ENCODE assay signal across 8 mouse cellular contexts in genomic region chr4:62480709-62481605, GRCm38 (mm10). TPM values are rescaled to one million over a fixed set of nuclear protein-coding genes. Genes with fewer than 3 reads are reported as not detected.
DNase-seq lines count a peak whose midpoint lies in the region; ATAC-seq and TF ChIP-seq lines count a peak whose summit lies in the region.

No protein-coding gene starts in this region.

- no peaks in the 10 kb centered on the region for H3K27me3 ChIP-seq in heart, embryonic 14.5 days (ENCODE audit: control insufficient read depth, insufficient read depth, low read length)
- no peaks in the 10 kb centered on the region for H3K27me3 ChIP-seq in MEL (ENCODE audit: control insufficient read depth in 1 of 2, insufficient read depth in 2 of 2, low read length in 2 of 2)
- no peaks in the 10 kb centered on the region for H3K27me3 ChIP-seq in intestine, embryonic 14.5 days (replicated peaks; ENCODE audit: control insufficient read depth, insufficient read depth, low read length)

- intact Hi-C loops in heart, postnatal 36 days (cut with DNase I), result loop anchor here (2.0 kb wide), 1 partner anchor 22 kb away; the partner anchor contains the start of gene Hdhd3

- H3K9ac ChIP-seq in heart, embryonic 14.5 days (ENCODE audit: low read length), result no peak overlapping the region
- no peak overlapping the region for H3K9ac ChIP-seq in MEL (ENCODE audit: control insufficient read depth, low read depth, low read length, poor library complexity, severe bottlenecking)
- H3K9ac ChIP-seq in intestine, embryonic 14.5 days (ENCODE audit: low read length), result no peak overlapping the region

- peaks cover 0 to 7% of the 10 kb centered on the region in 2 experiments; a peak in 3 of 4 replicates for H3K4me1 ChIP-seq in heart, embryonic 14.5 days (ENCODE audit: control insufficient read depth in 2 of 2, insufficient read depth in 2 of 2, low read length in 2 of 2)
- peaks cover 1 to 12% of the 10 kb centered on the region in 2 experiments; a peak in 3 of 4 replicates for H3K4me1 ChIP-seq in MEL (ENCODE audit: control insufficient read depth in 1 of 2, insufficient read depth in 2 of 2, low read length in 2 of 2)
- no peaks in the 10 kb centered on the region for H3K4me1 ChIP-seq in intestine, embryonic 14.5 days (replicated peaks; ENCODE audit: control insufficient read depth, insufficient read depth, low read length)

- 0 out of 2 replicates have a peak overlapping the region, but pooled peaks have one; percentile 92 for H3K4me2 ChIP-seq in heart, embryonic 14.5 days (ENCODE audit: low read length)
- peak overlapping the region; percentile 71 for H3K4me2 ChIP-seq in intestine, embryonic 14.5 days (ENCODE audit: low read length)

- TF ChIP-seq EP300 in MEL (IDR thresholded peaks at IDR 0.05; ENCODE audit: low read depth in 1 of 2, low read length in 2 of 2), result no peak

- TF ChIP-seq RAD21 in MEL (IDR thresholded peaks at IDR 0.05; ENCODE audit: low read depth, low read length), result no peak

- no peaks in the 10 kb centered on the region for H3K9me3 ChIP-seq in heart, embryonic 14.5 days (ENCODE audit: control insufficient read depth, low read length)
- no peaks in the 10 kb centered on the region for H3K9me3 ChIP-seq in MEL (replicated peaks; ENCODE audit: insufficient read depth, low read length)
- no peaks in the 10 kb centered on the region for H3K9me3 ChIP-seq in intestine, embryonic 14.5 days (ENCODE audit: control insufficient read depth, low read length)

- no peak for DNase-seq in heart, postnatal 36 days
- peak; percentile 21 for DNase-seq in MEL (ENCODE audit: low read depth, low spot score)
- peak; percentile 62 for DNase-seq in intestine, embryonic 14.5 days (ENCODE audit: low spot score)
- DNase-seq in layer of hippocampus, adult 11-12 months (ENCODE audit: low spot score), result no peak
- DNase-seq in frontal cortex, postnatal 36 days (ENCODE audit: low spot score in 2 of 2), result no peak
- no peak for DNase-seq in urinary bladder, postnatal 10 days (ENCODE audit: low spot score)

- H3K36me3 ChIP-seq in heart, embryonic 14.5 days (ENCODE audit: control insufficient read depth, insufficient read depth, low read length), result no peaks in the 10 kb centered on the region
- peaks cover 0 to 8% of the 10 kb centered on the region in 2 experiments; a peak in 2 of 4 replicates for H3K36me3 ChIP-seq in MEL (ENCODE audit: control insufficient read depth in 1 of 2, insufficient read depth in 2 of 2, low read length in 2 of 2)
- H3K36me3 ChIP-seq in intestine, embryonic 14.5 days (ENCODE audit: control insufficient read depth, insufficient read depth, low read length), result 0 out of 2 replicates have a peak, but pooled peaks cover 4% of the 10 kb centered on the region

- no peak for TF ChIP-seq POLR2A in MEL (IDR thresholded peaks at IDR 0.05; ENCODE audit: control insufficient read depth in 1 of 2, insufficient read depth in 1 of 2, low read depth in 1 of 2, low read length in 2 of 2, poor library complexity in 1 of 2)

- TF ChIP-seq CTCF in MEL (IDR thresholded peaks at IDR 0.05 in 2 of 3, conservative IDR thresholded peaks at IDR 0.05 in 1 of 3; ENCODE audit: control insufficient read depth in 1 of 3, insufficient read depth in 1 of 3, low read depth in 2 of 3, low read length in 3 of 3, poor library complexity in 1 of 3, severe bottlenecking in 1 of 3), result no peak

- no peak overlapping the region for H3K27ac ChIP-seq in heart, embryonic 14.5 days (replicated peaks in 1 of 2; ENCODE audit: control insufficient read depth in 1 of 2, insufficient read depth in 1 of 2, low read depth in 2 of 2, low read length in 2 of 2)
- H3K27ac ChIP-seq in MEL (ENCODE audit: control insufficient read depth, low read depth, low read length), result no peak overlapping the region
- H3K27ac ChIP-seq in intestine, embryonic 14.5 days (ENCODE audit: low read depth), result no peak overlapping the region

- no peak overlapping the region for H3K4me3 ChIP-seq in heart, embryonic 14.5 days (ENCODE audit: control insufficient read depth in 1 of 2, insufficient read depth in 1 of 2, low read depth in 1 of 2, low read length in 2 of 2)
- H3K4me3 ChIP-seq in MEL (ENCODE audit: control insufficient read depth in 1 of 2, insufficient read depth in 1 of 2, low read depth in 2 of 2, low read length in 2 of 2), result no peak overlapping the region
- H3K4me3 ChIP-seq in intestine, embryonic 14.5 days (ENCODE audit: low read depth, low read length), result peak overlapping the region; percentile 47

- ATAC-seq in heart, embryonic 14.5 days (ENCODE audit: insufficient number of reproducible peaks, insufficient read depth, low FRiP score, low read depth), result no peak
- ATAC-seq in intestine, embryonic 14.5 days (replicated peaks; ENCODE audit: low FRiP score, low TSS enrichment, low read depth), result no peak
- peak; percentile 22; the same call in 1 of the 2 replicates for ATAC-seq in megakaryocyte-erythroid progenitor cell, adult 5-6 weeks (replicated peaks; ENCODE audit: low FRiP score, low TSS enrichment, poor library complexity, severe bottlenecking)

- no peaks in the 10 kb centered on the region for H3K79me2 ChIP-seq in MEL (ENCODE audit: control insufficient read depth, insufficient read depth, low read length, poor library complexity)

- WGBS in heart, embryonic 14.5 days, result 36% methylated on average over 10 of the region's 10 CpGs
- 37% methylated on average over 10 of the region's 10 CpGs for WGBS in intestine, embryonic 14.5 days

TF ChIP-seq in MEL, 35 proteins besides CTCF, POLR2A, EP300 and RAD21 (continues in another document):
- TF ChIP-seq POLR2AphosphoS5 (IDR thresholded peaks at IDR 0.05; ENCODE audit: borderline replicate concordance, low read depth, low read length) (no peak), E2F4 (IDR thresholded peaks at IDR 0.05; ENCODE audit: borderline replicate concordance, low read depth, low read length) (no peak), SIN3A (IDR thresholded peaks at IDR 0.05; ENCODE audit: low read length) (no peak), USF2 (IDR thresholded peaks at IDR 0.05; ENCODE audit: borderline replicate concordance in 1 of 2, insufficient read depth in 1 of 2, low read depth in 1 of 2, low read length in 2 of 2) (no peak), POLR2AphosphoS2 (IDR thresholded peaks at IDR 0.05; ENCODE audit: low read length) (no peak), MXI1 (IDR thresholded peaks at IDR 0.05; ENCODE audit: low read depth, low read length) (no peak), MAZ (IDR thresholded peaks at IDR 0.05; ENCODE audit: low read depth, low read length) (no peak)

RNA-seq across cellular contexts. Expression of gene Bspry, which starts 1.1 kb away (rescaled TPM):
- polyA plus RNA-seq in heart, embryonic 14.5 days (2014; fragmentation: Nextera tagmentation; extraction: Ambion mirVana), result 0.27 and 0.36 TPM in 2 replicates
- not detected for total RNA-seq in heart, postnatal 36 days (2021)
- 0.13 and 0.19 TPM in 2 replicates for total RNA-seq in MEL (2012; rRNA removed)
- polyA plus RNA-seq in MEL (2012; ENCODE audit: insufficient read depth in 1 of 2, insufficient read length in 2 of 2, low read depth in 1 of 2, low replicate concordance in 2 of 2, missing spikeins in 1 of 2), result under 1 TPM in 1 of 2 experiments, not detected in 1; 0.50 TPM
- 39.3 and 43.8 TPM in 2 replicates for polyA plus RNA-seq in intestine, embryonic 14.5 days (2014; fragmentation: Nextera tagmentation; extraction: Ambion mirVana)
- total RNA-seq in megakaryocyte-erythroid progenitor cell, adult 5-6 weeks (2014; fragmentation: Nextera tagmentation), result not detected in 2 replicates
- 0.09 and 1.0 TPM in 2 replicates for total RNA-seq in megakaryocyte-erythroid progenitor cell, adult 5-6 weeks (2017)

RNA-seq across cellular contexts. Expression of gene Wdr31, which starts 10.3 kb away (rescaled TPM):
- 2.6 and 2.8 TPM in 2 replicates for polyA plus RNA-seq in heart, embryonic 14.5 days (2014; fragmentation: Nextera tagmentation; extraction: Ambion mirVana)
- total RNA-seq in heart, postnatal 36 days (2021), result under 1 TPM; 0.24 to 0.53 TPM
- total RNA-seq in MEL (2012; rRNA removed), result 0.85 and 1.9 TPM in 2 replicates
- under 1 TPM in 1 of 2 experiments, not detected in 1; 0.91 TPM for polyA plus RNA-seq in MEL (2012; ENCODE audit: insufficient read depth in 1 of 2, insufficient read length in 2 of 2, low read depth in 1 of 2, low replicate concordance in 2 of 2, missing spikeins in 1 of 2)
- 12.0 and 13.1 TPM in 2 replicates for polyA plus RNA-seq in intestine, embryonic 14.5 days (2014; fragmentation: Nextera tagmentation; extraction: Ambion mirVana)
- total RNA-seq in megakaryocyte-erythroid progenitor cell, adult 5-6 weeks (2014; fragmentation: Nextera tagmentation), result 2.6 and 6.4 TPM in 2 replicates
- 4.3 and 5.5 TPM in 2 replicates for total RNA-seq in megakaryocyte-erythroid progenitor cell, adult 5-6 weeks (2017)

RNA-seq across cellular contexts. Expression of gene Hdhd3, which starts 22.3 kb away (rescaled TPM):
- 7.5 and 11.4 TPM in 2 replicates for polyA plus RNA-seq in heart, embryonic 14.5 days (2014; fragmentation: Nextera tagmentation; extraction: Ambion mirVana)
- total RNA-seq in heart, postnatal 36 days (2021), result 1 to 10 TPM; 3.2 to 3.8 TPM
- 3.5 and 4.0 TPM in 2 replicates for total RNA-seq in MEL (2012; rRNA removed)
- polyA plus RNA-seq in MEL (2012; ENCODE audit: insufficient read depth in 1 of 2, insufficient read length in 2 of 2, low read depth in 1 of 2, low replicate concordance in 2 of 2, missing spikeins in 1 of 2), result 1 to 10 TPM in 1 of 2 experiments, not detected in 1; 6.0 TPM
- polyA plus RNA-seq in intestine, embryonic 14.5 days (2014; fragmentation: Nextera tagmentation; extraction: Ambion mirVana), result 29.4 and 32.4 TPM in 2 replicates
- total RNA-seq in megakaryocyte-erythroid progenitor cell, adult 5-6 weeks (2014; fragmentation: Nextera tagmentation), result 2.0 and 4.8 TPM in 2 replicates
- total RNA-seq in megakaryocyte-erythroid progenitor cell, adult 5-6 weeks (2017), result 2.8 and 3.9 TPM in 2 replicates

RNA-seq across cellular contexts. Expression of gene Alad, which starts 38.8 kb away (rescaled TPM):
- 67.2 and 69.3 TPM in 2 replicates for polyA plus RNA-seq in heart, embryonic 14.5 days (2014; fragmentation: Nextera tagmentation; extraction: Ambion mirVana)
- 10 to 100 TPM; 68.1 to 68.2 TPM for total RNA-seq in heart, postnatal 36 days (2021)
- total RNA-seq in MEL (2012; rRNA removed), result 199 and 213 TPM in 2 replicates
- polyA plus RNA-seq in MEL (2012; ENCODE audit: insufficient read depth in 1 of 2, insufficient read length in 2 of 2, low read depth in 1 of 2, low replicate concordance in 2 of 2, missing spikeins in 1 of 2), result 100 to 1,000 TPM in 1 of 2 experiments, not detected in 1; 386 TPM
- 146 and 153 TPM in 2 replicates for polyA plus RNA-seq in intestine, embryonic 14.5 days (2014; fragmentation: Nextera tagmentation; extraction: Ambion mirVana)
- total RNA-seq in megakaryocyte-erythroid progenitor cell, adult 5-6 weeks (2014; fragmentation: Nextera tagmentation), result 310 and 320 TPM in 2 replicates
- 64.9 and 137 TPM in 2 replicates for total RNA-seq in megakaryocyte-erythroid progenitor cell, adult 5-6 weeks (2017)

RNA-seq across cellular contexts. Expression of gene Pole3, which starts 43.9 kb away (rescaled TPM):
- 47.3 and 50.7 TPM in 2 replicates for polyA plus RNA-seq in heart, embryonic 14.5 days (2014; fragmentation: Nextera tagmentation; extraction: Ambion mirVana)
- 10 to 100 TPM; 17.1 to 20.2 TPM for total RNA-seq in heart, postnatal 36 days (2021)
- 51.4 and 63.6 TPM in 2 replicates for total RNA-seq in MEL (2012; rRNA removed)
- polyA plus RNA-seq in MEL (2012; ENCODE audit: insufficient read depth in 1 of 2, insufficient read length in 2 of 2, low read depth in 1 of 2, low replicate concordance in 2 of 2, missing spikeins in 1 of 2), result 100 to 1,000 TPM in 1 of 2 experiments, not detected in 1; 103 TPM
- polyA plus RNA-seq in intestine, embryonic 14.5 days (2014; fragmentation: Nextera tagmentation; extraction: Ambion mirVana), result 75.3 and 85.9 TPM in 2 replicates
- total RNA-seq in megakaryocyte-erythroid progenitor cell, adult 5-6 weeks (2014; fragmentation: Nextera tagmentation), result 84.0 and 122 TPM in 2 replicates
- 135 and 144 TPM in 2 replicates for total RNA-seq in megakaryocyte-erythroid progenitor cell, adult 5-6 weeks (2017)

Comparison
In these comparisons a context has a peak if more than half of its experiments do, and no peak if none do; other contexts are left out.
1. DNase-seq: peak in MEL (single experiment) and intestine, embryonic 14.5 days (single experiment); none in heart, postnatal 36 days (0 of 2), layer of hippocampus, adult 11-12 months (single experiment), frontal cortex, postnatal 36 days (0 of 2) and urinary bladder, postnatal 10 days (single experiment).